Mouse (Mus musculus): Measurements from ENCODE around the gene Pgm5. TPM values are rescaled to one million over a fixed set of nuclear protein-coding genes. Genes with fewer than 3 reads are reported as not detected.

Gene Pgm5
- total RNA-seq, 2 experiments from 2014 or later, result 59.6 to 63.6 TPM

DNA sequence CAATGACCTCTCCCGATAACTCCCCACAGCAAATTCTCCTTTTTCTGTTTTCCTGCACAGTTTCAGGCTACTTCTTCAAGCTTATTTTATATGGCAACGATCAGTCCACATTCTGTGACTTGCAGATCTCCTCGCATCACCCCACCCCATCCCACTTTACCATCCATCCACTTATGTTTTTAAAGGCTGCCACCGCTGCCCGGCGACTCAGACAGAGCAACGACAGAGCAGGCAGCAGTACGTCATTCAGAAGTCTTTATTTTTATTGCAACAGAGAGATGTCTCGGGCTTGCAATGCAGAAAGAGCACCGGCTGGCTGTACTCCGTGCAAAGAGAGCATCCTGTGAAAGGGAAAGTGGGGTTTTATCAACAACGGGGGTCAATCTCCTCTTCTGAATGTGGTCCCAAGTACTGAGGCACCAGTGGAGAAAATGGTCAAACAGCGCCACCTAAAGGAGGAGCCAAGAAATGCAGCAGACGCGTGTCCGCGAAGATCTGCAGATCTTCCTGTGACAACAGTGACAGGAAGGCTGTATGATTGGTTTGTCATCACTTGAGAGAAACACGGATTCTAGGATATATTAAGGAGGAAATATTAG, 9.5 kb upstream of the Pgm5 start:
- peak; percentile 48 to 71 for DNase-seq (ENCODE audit: low spot score in 2 of 2)

DNA sequence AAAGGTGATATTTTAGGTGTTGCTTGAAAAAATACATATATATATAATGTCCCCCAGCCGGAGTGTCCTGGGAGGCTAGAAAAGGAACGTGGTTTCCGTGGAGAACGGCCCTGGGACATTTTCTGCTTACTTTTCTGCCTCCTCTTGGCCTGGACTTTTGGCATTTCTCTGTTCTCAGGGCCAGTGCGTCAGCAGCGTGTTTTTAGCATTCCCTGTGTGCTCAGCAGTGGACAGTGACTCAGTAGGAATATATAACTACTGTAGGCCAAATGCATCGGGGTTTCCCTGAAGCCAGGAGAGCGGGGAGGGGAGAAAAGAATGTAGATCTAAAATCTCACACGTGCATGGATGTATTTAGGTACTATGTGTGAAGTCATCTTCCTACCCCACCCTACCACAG, 3.8 kb upstream of the Pgm5 start:
- no peak for DNase-seq (ENCODE audit: low spot score in 2 of 2)

DNA sequence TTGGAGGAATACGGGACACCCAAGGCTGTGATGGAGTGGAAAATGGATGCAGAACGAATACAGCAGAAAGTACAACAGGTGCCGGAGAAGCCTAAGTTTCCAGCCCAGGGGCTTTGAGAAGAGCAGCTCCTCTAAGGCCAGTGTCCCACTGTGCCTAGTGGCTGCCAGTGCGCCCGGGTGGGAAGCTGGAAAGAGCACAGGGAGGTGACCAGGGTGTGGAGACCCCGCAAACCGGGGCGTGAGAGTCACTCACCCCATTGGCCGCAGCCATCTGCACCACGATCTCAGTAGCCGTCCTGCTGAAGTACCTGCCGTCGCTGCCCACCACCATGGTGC, 411 bp downstream of the Pgm5 start:
- DNase-seq (ENCODE audit: low spot score in 2 of 2), result no peak

DNA sequence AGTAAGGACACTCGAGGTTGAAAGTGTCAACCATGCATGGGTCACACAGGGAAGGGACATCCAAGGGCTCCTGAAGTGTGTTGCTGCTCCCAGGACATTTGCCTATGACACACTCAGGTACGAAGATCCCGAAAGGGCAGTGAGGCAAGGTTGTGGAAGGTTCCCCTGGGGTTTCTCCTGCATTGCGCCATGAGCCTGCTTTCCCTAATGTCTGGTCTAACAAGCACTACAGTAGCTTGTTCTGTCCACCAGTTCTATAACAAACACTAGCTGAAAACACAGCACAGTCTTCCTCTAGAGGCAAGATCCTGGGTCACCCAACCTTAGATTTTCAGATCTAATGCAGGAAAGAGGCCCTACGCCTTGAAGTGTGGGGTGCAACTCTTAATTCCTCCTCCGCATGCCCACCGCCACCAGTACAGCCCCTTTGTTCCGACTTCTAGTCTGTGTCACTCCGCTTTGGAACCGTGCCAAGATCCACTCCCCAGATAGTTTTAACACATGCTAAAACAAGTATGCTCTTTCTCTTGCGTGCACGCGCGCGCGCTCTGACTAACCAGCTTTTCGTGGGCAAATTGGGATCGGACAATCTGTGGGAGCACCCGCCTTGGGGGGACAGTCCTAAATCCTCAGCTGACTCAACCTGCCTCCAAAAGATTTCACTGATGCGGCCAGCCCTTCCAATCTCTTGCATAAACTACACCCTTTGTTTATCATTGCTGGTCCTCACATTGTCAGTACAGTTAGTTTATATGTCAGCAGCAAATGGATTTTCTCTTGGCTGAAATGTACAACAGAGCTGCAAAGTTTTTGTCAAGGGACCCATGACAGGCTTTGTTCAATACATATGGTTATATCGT, 10.0 kb downstream of the Pgm5 start:
- peak; percentile 52 to 77 for DNase-seq (ENCODE audit: low spot score in 2 of 2)

DNA sequence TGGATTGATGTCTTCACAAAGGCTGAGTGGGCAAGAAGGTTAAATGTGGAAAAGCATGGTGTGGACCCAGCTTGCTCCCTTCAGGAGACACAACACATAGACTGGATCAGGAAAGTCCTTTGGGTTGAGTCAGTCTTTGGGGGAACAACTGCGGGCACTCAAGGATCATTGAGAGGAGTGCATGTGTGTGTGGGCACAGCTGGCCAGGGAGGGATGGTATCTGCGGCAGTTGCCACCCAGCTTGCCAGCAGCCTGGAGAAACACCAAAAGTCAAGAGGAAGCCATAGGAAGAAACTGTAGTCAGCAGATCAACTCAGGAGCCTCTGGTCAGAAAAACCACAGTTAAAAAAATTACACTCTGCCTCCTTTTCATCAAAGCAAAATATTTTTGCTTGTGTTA, 12.8 kb downstream of the Pgm5 start:
- DNase-seq (ENCODE audit: low spot score in 2 of 2), result peak in 1 of 2 experiments; percentile 31

DNA sequence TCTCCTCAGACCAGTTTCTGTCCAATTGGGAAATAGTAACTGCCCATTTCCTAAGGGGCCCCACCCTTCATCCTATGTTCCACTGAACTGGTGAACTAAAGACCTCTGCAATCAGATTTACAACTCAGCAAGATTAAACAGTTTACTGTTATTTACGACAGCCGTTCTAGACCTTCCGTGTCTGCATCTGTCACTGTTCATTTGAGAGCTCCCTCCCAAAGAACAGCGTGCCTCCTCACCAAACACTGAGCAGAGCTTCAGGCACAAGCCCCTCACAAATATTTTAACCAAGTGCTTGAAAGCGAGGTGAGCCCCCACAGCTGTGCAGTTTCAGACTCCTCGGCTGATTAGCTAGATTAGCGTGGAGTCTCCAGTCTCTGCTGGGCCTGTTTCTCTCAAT, 13.3 kb downstream of the Pgm5 start:
- DNase-seq (ENCODE audit: low spot score in 2 of 2), result no peak

DNA sequence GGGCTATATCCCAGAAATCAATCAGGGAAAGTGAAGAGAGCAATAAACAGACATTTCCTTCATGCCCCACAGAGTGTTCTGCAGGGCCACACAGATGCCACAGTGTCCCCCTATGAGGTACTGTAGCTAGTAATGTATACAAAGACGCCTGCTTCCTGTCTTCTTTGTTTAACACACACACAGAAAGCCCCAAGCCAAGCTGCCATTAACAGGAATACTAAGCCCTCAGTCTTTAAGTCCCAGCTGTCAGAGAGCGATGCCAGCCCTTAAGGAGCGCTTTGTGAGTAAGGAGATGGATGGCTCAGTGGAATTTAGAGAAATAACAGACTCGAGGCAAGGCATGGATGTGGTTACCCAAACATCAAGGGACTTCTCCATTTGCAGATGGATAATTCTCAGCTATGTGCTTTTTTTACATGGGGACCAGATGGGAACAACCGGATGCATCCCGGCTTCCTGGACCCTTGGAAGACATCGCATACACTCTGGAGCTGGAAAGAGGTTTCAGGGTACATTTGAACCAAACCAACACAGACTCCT, 16.6 kb downstream of the Pgm5 start:
- no peak for DNase-seq (ENCODE audit: low spot score in 2 of 2)

DNA sequence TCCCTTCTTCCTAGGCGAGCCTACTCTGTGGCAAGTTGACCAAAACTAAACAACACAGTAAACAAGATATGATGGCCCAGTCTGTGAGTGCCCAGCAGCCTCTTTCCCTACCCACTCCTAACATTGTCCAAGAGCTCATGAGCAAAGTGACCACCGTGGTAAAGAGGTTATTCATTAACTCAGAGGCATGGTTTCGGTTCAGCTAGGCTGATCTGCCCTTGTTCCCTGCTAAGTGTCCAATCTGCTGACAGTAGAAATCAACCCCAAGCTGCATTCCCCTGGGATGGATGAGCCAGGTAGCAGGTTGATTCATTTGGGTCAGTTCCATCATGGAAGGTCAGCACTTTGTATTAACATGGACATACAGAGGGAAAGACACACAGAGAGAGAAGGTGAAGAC, 19.6 kb downstream of the Pgm5 start:
- no peak for DNase-seq (ENCODE audit: low spot score in 2 of 2)

DNA sequence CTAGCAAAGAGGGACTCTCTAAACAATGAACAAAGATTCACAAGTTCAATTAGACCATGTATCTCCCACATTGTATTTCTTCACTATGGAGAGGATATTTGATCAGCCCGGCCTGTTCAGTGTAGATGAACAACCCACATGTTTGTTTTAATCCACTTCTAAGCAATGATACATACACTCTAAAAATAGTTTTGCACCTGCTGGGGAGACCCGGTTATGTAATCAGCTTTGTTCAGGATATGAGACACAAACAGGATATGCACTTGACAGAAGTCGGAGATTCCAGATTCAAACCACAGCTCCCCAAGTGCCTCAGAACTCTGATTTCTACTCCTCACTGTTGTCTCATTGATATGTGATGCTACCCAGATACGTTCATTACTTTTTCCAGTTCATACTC, 37.1 kb downstream of the Pgm5 start:
- no peak for DNase-seq (ENCODE audit: low spot score in 2 of 2)

DNA sequence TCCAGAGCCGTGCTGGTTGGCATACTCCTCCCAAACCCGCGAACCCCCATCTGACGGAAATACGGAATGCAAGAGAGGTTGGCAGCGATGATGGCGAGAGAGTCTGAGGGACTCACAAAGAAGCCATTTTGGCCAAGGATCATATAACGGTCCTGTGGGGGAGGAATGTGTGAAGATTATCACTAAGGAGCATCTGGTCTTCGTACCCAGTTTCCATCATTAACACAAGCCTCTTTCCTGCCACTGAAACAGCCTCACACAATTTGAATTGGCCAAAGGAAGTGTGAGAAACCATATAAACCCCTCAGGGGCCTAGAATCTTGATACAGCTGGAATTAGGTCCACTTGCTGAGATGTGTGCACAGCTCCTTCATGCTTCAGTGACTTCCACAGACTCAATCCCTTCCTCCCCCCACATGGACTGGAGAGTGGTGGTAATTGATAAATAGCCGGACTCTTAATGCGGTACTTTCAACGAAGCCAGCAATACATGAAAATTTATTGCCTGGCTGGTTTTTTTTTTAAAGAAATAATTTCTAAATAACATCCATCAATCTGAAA, 45.9 kb downstream of the Pgm5 start:
- DNase-seq (ENCODE audit: low spot score in 2 of 2), result no peak

DNA sequence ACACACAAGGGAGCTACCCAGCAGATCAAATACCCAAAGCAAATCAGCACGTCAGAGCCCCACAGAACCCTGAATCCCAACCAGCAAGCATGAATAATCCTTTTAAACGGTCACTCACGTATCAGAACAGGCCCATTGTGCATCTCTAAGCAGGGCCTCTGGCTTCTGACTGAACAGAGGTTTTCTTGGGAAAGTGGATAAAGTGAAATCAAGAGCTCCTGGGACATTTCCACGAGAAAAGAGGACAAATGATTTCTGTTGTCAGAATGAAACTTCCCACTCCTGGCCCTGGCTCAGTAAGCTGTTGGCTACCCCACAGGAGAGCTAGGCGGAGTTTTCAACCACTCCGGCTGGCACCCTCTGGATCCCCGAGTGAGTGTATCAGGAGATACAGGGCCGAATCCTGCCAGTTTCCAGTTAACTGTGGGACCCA, 48.8 kb downstream of the Pgm5 start:
- DNase-seq (ENCODE audit: low spot score in 2 of 2), result no peak

DNA sequence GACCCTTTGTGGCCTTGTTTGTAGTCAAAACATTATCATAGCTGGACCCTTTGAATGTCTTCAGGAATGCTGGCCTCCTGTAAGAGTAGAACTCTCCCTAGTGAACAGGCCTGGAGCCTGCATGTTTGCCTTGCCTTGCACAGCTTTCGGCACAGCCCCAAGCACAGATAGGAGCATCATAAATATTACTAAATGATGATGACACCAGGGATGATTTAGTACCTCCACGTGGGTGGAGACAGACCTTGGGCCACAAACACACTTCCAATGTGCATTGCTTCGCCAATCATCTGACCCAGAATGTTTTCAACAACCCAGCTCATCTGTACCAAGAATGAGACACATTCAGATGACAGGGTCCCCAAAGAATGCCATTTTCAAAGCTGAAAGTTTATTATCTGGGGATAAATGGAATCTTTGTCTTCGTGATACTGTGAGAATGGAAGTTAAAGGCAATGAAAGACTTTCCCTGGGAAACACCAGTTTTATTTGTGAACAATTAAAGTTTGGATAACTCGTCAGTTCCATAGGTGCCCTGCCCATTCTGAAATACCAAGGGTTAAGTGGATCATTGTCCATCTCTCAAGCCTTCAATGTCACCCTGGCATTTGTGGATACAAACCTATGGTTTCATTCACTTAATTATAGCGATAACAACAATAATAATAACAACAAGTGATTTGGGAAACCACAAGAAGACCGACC, 49.4 kb downstream of the Pgm5 start:
- DNase-seq (ENCODE audit: low spot score in 2 of 2), result no peak

DNA sequence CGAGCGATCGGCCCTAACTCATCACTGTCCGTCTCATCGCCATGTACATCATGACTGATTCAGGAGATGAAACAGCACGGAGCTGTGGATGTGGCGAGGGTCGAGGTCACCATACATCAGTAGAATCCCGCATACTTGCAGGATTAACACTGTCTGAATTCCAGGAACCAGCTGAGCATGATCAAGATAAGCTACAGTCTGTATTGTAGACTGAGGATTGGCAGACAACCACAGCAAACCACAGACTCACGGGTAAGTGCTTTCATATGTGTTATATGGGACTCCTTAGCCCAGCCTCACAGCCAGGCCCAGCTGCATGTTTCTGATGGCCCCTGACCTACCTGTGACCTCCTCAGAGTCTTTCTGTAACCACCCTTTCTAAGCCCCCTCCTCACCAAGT, 50.2 kb downstream of the Pgm5 start:
- no peak for DNase-seq (ENCODE audit: low spot score in 2 of 2)

DNA sequence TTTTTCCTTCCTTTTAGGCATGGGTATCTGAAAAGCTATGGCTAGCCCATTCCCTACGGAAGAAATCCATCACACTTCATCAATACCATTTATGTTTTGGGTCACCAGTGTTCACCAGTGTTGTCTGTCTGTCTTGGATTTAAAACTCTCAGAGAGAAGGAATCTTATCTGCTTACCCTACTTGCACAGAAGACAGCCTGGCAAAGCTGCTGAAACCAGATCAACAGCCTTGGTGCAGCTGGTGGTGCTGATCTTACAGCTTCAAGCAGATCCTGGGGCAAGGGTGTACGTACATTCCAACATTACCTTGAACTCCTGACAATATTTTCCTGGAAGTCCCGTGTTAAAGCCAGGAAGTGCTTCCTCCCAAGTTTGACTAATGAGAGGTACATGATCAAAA, 55.6 kb downstream of the Pgm5 start:
- no peak for DNase-seq (ENCODE audit: low spot score in 2 of 2)

DNA sequence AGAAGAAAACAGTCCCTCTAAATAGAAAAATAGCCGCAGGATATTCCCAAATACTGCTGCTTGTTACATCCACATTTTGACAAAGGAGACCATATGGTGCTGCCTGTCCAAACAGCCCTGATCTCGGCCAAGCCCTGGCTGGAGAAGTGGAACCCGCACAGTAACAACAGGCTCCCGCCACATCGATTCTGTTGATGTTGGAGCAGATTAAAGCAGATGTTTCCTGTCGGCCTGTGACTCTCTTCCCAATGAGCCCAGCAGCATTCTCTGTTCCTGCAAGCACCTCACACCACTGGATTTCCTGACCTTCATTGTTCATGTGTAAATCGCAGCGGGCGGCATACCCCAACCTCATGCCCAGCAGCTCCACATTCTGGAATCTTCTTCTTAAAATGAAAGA, 64.0 kb downstream of the Pgm5 start:
- DNase-seq (ENCODE audit: low spot score in 2 of 2), result no peak

DNA sequence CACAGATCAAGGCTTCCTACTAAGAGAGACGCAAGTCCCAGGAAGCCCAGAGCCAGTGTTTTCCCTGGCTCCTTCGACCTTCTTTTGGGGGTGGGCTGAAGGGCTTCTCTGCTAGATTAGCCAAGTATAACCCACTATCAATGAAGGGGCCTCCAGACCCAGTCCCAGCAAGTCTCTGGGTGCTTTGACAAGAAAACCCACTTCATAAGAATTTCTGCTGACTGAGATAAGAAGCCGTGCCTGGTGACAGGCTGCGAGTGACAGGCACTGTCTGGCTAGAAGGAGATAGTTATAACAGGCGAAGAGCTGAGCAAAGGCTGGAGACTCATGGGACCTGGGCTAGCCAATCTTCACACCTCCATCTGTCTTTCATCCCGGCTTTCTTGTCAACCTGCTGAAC, 67.3 kb downstream of the Pgm5 start:
- no peak for DNase-seq (ENCODE audit: low spot score in 2 of 2)

DNA sequence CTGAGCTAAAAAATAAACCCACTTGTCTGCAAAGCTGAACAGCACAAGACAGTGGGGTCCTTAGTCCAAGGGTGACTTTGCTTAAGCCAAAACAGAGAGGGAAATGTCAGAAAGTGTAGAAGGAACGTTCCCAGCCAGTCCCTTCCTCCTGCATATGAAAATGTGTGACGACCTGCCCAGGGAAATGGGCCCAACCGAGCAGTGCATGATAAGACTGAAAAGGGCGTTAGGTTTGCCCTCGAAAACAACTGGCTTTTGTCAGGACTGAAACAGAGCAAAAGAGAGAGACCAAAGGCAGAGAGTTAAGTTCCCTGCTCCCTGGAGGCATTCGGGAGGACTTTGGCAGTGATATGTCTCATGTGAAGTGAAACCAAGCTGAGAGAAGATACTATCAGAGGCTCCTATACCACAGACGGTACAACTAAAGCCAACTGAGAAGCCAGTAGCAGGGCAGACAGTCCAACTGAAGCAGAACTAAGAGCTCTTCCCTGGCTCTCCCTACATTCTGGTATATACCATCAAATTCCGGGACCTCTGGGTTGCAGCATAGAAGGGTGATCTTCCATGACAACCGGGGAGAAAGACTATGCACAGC, 68.0 kb downstream of the Pgm5 start:
- no peak for DNase-seq (ENCODE audit: low spot score in 2 of 2)

DNA sequence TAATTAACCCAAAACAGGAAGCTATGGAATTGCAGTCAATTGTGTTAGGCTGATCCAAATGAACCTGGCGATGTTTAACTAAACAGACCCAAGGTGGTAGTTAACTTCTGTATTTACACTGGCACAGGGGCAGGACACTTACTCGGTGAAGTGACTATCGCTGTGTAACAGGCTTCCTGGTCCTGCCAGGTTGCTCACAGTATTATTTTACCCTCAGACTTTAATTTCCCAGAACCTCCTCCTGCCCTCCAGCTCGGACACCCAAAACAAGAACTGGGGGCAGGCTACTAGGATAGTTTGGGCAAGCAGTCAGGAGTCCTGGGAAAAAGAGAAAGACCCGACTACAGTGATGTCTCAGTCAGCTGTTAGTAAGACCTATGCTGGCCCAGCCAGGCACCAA, 68.8 kb downstream of the Pgm5 start:
- DNase-seq (ENCODE audit: low spot score in 2 of 2), result no peak

DNA sequence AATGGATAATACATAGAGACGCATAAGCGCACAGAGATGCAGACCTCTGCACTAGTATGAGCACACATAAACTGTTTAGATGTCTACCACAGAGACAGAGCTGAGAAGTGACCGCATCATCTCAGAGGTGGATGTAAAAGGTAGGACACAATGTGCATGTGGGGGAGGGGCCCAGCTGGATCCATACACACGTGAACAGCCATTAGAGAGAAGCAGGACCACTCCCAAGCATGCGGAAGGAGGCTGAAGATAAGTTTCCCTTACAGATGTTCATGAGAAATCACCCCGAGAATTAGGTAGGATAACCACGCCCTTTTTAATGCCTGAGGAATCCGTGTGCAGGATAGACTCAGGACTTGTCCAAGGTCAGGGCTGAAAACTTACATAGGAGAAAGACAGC, 75.8 kb downstream of the Pgm5 start:
- no peak for DNase-seq (ENCODE audit: low spot score in 2 of 2)

DNA sequence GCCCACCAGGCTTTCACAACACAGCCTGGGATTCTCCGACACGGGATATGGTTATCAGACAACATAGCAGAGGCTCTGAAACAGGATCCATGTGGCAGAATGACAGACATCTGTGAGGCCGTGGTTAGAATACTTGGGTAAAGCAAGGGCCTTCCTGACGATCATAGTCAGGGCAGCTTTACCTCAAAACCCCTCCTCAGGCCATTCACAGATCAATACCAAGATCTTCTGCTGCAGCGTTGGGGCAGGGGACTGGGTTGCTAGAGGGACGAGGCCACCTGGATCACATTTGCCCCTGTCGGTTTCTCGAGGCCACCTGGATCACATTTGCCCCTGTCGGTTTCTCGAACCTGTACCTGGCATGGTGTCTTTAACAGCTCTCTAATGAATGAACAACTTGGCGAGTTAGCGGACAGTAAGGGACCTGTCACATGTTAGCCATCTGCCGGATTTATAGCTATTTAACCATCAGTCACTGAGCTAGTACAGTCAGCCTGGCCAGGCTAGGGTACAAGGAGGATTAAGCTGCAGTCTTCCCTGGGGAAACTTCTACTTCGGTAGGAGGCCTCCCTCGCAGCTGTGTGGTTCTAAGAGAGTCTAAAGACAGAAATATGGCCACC, 76.5 kb downstream of the Pgm5 start:
- DNase-seq (ENCODE audit: low spot score in 2 of 2), result no peak

DNA sequence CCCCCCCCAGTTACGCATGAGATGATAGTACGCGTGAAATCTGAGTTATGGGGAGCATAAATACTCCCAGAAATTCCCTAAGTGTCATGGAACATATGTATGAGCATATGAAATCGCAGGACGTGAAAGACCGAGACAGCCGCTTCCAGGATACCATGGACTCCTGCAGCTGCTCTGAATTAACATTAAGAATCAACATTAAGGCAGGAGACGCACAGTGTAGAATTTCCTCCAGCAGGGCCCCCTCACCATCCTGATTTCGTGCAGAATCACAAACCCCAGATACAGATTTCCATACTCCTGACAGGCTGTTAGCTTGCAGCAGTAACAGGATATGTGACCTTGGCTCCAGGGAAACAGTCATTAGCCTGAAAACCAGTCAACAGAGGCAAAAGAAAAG, 77.9 kb downstream of the Pgm5 start:
- no peak for DNase-seq (ENCODE audit: low spot score in 2 of 2)

Data from gastrocnemius, postnatal 4 days (tissue).